Mouse (Mus musculus) cerebellum, postnatal 25 days (tissue): Measurements from ENCODE around the gene Naa20.
"Not testable (repeated sequence)": the region's sequence is repeated elsewhere in the genome, so short reads cannot be mapped to it uniquely, and the experiment has no call there.

Experiments used
- DNase-seq, 2 experiments: peaks; one replicate each; pipeline ENCODE4 v3.0.0; 2021; ENCODE audit warnings: mixed read lengths in 2 of 2

Gene Naa20

GRCm38 (mm10) chr2:145884913-145885785, 16.8 kb upstream of the Naa20 start:
- DNase-seq = no peak

- DNase-seq = no peak
Measured at GRCm38 (mm10) chr2:145887937-145888765, 13.7 kb upstream of the Naa20 start.

DNA sequence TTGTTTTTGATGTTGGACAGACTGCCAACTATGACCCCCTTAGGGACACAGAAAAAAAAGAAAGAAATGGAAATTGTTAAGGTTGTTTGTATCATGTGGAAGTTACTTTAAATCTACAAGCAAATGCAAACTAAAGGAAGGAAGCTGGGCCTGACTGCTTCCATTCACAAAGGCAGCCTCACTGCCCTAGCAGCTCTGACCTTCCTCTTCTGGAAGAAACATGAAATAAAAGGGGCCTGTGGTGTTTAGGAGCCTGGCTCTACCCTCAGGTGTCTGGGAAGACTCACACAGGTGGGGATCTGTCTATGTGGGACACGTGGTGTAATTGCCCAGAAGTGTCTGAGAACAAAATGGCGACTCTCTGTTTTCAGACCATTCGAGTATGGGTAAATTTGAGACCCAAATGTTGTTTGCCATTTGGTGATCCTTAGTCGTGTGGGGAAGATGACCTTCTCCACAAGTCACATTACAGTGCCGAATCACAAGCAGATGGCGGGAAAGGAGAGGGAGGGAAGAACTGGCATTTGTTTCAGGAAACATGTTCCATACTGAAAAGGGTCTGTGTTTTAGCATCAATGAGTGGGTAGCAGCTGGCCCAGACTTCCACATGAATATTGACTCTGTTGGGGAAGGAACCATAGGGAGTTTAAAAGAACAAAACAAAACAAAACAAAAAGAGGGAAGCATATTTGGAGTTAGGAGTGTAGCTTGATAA, 13.0 kb upstream of the Naa20 start:
- no peak for DNase-seq

DNA sequence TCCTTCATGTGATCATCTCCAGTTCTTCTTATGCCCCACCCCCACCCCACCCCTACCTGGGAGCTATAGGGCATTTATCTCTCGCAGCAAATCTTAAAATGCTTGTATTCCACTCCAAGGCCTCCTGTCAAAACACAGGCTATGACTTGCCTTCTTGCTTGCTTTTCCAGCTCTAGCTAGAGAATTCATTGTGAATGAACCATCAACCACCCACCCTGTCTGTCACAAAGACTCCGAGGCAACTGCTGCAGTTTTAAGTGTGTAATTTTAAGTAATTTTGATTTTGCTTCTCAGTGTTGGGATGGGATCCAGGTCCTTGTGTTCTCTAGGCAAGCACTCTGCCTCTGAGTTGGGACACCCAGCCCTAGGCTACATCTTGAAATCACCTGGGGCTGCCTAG, 11.3 kb upstream of the Naa20 start:
- no peak for DNase-seq

GRCm38 (mm10) chr2:145893756-145894155, 8.1 kb upstream of the Naa20 start:
- DNase-seq = no peak

GRCm38 (mm10) chr2:145898106-145898505, 3.8 kb upstream of the Naa20 start:
- DNase-seq = peak; percentile 58 to 68

DNA sequence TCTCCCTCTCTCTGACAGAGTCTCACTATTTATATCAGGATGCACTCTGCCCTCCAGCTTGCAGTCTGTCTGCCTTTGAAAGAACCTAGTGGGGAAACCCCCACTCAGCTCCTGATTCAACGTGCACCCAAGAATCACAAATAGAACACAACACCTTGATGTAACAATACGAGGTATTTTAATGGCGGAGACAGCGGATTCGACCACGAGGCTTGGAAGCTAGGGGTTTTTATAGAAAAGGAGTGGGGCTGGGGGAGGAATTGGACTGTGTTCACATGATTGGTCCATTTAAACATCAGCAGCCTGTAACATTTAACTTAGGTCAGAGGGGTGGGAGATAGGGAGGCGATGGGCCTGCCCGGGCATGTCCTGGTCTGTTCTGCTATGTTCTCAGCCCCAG, 1.6 kb upstream of the Naa20 start:
- not testable (repeated sequence) for DNase-seq

GRCm38 (mm10) chr2:145903061-145903901, 1.4 kb downstream of the Naa20 start:
- peak; percentile 94 to 95 for DNase-seq

GRCm38 (mm10) chr2:145903983-145904616, 2.2 kb downstream of the Naa20 start:
- DNase-seq = no peak

DNA sequence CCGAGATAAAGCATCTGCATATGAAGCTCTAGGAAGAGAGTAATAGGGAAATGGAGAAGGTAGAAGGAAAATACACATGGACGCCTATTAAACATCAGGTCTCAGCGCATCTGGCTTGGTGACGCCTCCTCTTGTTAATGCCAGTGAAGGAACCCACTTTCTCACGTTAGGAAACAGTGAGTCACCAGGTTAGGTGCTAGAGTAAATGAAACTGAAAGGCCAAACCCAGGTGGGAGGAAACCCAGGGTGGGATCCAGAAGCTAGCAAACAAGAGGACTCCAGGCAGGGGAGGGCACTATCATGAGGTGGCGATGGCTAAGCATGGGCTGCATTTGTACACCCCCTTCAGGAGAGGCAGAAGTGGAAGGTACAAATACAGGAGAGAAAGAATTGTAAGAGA, 3.3 kb downstream of the Naa20 start:
- no peak for DNase-seq

DNA sequence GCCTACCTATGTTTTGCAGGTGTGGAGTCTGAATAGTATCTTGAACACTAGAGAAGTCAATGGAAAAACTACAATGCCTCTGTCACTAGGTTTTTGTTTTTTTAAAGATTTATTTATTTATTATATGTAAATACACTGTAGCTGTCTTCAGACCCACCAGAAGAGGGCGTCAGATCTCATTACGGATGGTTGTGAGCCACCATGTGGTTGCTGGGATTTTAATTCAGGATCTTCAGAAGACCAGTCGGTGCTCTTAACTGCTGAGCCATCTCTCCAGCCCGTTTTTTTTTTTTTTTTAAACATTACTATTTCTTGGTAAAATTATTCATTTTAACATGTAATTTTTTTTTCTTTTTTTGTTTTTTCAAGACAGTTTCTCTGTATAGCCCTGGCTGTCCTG, 4.0 kb downstream of the Naa20 start:
- not testable (repeated sequence) for DNase-seq

GRCm38 (mm10) chr2:145920941-145921650, 19.2 kb downstream of the Naa20 start:
- no peak for DNase-seq

DNA sequence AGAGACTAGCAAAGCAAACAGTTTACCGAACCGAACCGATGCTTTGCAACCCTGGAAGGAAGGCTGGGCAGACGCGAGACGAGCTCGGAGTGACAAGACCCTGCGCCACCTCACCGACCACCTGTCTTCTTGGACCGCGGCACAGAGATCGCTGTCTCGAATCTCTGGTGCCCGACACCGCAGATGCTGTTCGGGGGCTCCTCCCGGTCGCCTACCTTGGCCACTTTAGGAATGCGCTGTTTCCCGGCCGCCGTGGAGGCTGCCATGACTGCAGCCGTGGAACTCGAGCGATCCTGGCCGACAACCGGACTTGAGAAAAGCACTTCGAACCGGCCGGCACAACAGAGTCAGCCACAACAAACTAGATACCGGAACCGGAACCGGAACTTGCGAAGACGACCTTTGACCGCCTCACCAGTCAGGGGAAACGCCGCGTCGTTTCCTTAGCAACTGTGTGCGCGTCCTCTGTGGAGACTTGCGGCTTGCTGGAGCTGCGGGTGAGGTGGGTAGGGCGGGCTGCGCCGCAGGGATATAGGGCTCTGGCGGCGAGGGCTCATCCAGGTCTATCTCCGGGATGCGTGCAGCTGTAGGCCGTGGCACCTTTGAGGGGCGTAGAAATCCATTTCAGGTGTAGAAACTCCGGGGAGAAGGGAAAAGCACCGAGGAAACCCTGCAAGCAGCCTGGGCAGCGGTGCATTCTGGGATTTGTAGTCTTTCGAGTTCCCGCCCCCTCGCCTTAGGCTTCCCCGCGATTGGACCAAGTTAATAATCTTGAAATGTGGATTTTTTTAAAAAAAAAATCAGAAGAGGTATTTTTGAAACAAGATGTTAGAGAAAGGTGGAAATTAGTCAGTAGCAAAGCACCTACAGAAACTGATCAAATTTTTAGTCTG, 32.7 kb downstream of the Naa20 start, which contains the start of the genes Cfap61 and Crnkl1:
Gene Cfap61, plus strand, starts transcription at position 446 of the 893 bp plus-strand sequence.
Gene Crnkl1, minus strand, starts transcription at position 676 of the 893 bp plus-strand sequence.
- DNase-seq = peak; percentile 95 to 97

GRCm38 (mm10) chr2:145936975-145937374, 35.1 kb downstream of the Naa20 start:
- no peak for DNase-seq

DNA sequence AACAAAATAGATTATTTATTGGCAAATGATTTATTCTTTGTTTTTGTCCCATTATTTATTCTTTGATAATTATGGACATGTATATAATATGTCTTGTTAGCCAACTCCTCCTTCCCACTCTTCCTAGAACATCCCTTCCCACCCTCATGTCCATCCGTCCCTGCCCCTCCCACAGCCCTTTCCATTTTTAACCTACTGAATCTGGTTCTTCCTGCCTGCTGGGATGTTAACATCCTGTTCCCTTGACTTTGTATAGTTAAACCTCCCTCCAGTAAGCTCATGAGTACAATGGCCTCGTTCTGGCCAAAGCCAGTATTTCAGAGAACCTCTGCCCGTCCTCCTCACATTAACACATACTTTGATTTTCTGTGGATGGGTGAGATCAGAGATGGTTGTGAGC, 39.5 kb downstream of the Naa20 start:
- DNase-seq = no peak

DNA sequence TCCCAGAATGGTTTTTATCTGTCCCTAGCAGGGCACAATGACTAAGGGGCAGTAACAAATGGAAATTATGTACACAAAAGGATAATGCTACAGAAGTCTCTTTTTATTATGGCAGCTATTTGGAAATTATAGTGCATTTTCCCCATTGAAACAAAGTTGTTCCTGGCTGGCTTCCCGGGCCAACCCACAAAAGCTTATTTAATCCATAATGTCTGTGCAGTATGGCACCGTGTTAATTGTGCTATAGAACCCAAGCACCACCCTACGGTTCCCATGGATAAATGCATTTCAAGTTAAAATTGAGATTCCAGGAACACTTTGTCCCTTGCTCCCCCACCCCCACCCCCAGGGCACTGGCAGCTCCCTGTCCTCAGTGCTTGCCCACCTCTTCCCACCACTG, 42.4 kb downstream of the Naa20 start:
- no peak for DNase-seq

GRCm38 (mm10) chr2:145948402-145948954, 46.6 kb downstream of the Naa20 start:
- DNase-seq = no peak

- DNase-seq = no peak
Measured at GRCm38 (mm10) chr2:145949475-145950068, 47.7 kb downstream of the Naa20 start.

- no peak for DNase-seq
Measured at GRCm38 (mm10) chr2:145950239-145950638, 48.3 kb downstream of the Naa20 start.
